Mouse (Mus musculus): ENCODE measurements around the gene Tmem87b.
A peak's percentile ranks its signal among the peaks of the same experiment; 100 is the strongest.

Gene Tmem87b

DNA sequence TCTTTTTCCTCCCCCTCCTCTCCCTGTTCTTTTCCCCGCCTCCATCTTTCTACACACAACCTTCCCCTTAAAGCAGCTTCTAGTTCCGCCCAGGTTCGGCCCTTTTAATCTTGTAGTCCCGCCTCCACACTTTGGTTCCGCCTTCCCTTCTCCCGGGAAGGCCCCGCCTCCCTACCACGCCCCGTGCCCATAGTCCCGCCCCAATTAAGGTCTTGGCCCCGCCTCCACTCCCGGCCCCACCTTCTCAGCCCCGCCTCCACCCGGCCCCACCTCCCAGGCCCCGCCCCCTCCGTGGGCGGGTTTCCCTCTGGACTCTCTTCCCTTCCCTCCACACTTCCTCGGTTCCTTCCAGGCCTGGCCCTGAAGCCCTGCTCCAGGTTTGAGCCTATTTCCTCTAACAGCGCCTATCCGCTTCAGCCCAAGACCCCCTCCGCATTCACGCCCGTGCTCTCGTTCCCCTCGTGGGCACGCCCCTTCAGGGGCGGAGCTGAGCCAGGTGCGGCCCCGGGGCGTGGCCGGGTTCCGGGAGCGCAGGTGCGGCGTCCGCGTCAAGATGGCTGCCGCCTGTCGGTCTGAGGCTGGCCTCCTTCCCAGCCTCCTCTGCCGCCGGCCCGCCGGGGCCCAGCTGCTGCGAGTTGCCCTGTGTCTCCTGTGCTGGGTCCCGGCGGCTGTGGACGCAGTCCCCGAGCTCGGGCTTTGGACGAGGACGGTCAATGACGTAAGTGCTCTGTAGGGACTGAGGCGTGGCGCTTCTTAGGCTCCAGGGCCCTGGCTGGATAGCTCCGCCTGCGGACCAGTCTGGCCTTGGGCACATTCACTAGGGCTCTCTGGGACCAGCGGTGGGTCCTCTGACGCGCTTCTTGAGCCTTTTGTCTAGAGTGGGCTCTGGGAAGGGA, at the start of gene Tmem87b:
Tmem87b (plus strand) TSS at position 333 of the 896 bp plus-strand sequence.
- peak; percentile 91 for DNase-seq (ENCODE audit: low spot score)

- DNase-seq (ENCODE audit: low spot score), result no peak
These were observed 49.2 kb upstream of the Tmem87b start for GRCm38 (mm10) chr2:128768545-128769247.

DNA sequence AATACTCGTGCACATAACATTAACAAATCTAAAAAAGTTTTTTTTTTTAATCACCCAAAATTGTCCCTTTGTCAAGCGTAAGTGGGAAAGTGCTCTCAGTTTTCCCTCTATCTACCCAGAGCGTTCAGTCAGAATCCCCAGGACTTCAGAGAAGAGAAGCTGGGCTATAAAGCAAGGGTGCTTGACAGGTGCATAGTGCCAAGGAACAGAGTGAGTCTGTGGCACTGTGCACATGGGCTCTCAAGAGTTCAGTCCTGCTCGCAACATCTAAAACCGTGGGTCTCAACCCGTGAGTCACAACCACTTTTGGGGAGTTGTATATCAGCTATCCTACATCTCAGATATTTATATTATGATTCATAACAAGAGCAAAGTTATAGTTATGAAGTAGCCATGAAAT, 47.4 kb upstream of the Tmem87b start:
- no peak for DNase-seq (ENCODE audit: low spot score)

- no peak for DNase-seq (ENCODE audit: low spot score)
These were observed 46.9 kb upstream of the Tmem87b start for GRCm38 (mm10) chr2:128771048-128771447.

DNA sequence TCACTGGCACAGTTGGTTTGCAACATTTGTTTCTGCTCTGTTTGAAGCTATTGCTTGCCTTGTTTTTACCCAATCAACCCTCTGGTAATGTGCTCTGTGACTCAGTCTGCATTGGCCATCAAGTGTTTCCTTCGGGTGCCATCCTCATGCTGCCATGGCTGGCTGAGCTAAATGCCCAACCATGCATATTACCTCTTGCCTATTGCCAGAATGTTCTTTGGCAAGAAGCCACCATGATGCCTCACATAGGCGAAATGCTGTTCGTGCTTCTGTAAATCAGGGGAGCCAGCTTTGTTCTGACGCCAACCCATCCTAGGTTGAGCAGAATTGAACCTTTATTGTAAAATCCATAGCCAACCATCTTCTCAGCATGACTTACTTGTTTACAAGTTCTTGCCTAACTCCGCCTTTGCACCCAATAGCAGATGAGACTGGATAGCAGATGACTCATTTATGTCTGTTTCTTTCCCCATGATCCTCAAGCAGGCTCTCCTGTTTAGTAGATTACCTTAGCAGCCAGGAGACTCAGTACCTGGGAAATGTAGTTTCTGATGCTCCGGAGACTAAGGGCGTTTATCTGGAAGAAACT, 46.1 kb upstream of the Tmem87b start:
- no peak for DNase-seq (ENCODE audit: low spot score)

DNA sequence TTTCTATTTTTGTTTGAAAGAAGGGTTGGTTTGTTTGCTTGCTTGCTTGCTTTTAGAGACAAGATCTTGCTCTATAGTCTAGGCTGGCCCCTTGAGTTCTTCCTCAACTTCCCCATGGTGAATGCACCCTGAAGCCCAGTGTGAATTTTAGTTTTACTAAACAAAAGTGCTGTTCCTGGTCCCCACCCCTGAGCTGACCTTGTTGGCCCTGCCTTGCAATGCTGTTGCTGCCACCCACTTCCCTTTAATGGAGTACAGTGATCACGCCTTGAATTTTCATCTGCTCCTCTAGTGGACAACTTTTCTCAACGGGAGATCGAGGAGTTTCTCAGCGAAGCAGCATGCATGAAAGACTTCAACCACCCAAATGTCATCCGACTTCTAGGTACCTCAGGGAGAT, 35.7 kb upstream of the Tmem87b start:
- no peak for DNase-seq (ENCODE audit: low spot score)

- no peak for DNase-seq (ENCODE audit: low spot score)
These were observed 34.1 kb upstream of the Tmem87b start for GRCm38 (mm10) chr2:128783660-128784345.

GRCm38 (mm10) chr2:128784814-128785213, 33.1 kb upstream of the Tmem87b start:
- no peak for DNase-seq (ENCODE audit: low spot score)

DNA sequence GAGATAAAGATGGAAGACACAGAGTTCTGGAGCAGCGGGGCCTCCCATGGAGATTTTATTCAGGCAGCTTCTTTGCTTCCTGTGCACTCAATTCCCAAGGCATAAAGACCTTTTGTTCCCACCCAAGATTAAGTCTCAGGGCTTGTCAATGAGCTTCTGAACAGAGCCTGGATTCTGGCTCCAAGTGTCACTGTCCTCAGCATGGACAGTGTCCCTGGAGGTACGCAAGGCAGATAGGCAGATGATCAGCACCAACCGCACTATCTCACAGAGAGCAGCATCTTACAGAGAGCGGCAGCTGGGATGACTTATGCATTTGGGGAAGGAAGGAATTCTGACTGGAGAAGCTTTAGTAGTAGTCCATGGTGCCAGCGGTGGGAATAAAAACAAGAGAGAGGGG, 31.6 kb upstream of the Tmem87b start:
- no peak for DNase-seq (ENCODE audit: low spot score)

DNA sequence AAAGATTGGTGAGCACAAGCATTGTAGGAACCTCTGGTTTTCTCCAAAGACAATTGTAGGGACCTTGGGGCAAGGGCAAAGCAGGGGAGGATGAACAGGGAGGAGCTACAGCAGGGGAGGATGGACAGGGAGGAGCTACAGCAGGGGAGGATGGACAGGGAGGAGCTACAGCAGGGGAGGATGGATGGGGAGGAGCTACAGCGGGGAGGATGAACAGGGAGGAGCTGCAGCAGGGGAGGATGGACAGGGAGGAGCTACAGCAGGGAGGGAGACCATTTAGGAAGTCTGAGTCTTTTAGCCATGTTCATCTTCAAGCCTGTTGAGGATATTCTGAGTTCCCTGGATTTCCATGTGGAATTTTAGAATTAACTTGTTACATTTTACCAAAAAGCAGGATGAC, 31.1 kb upstream of the Tmem87b start:
- no peak for DNase-seq (ENCODE audit: low spot score)

- no peak for DNase-seq (ENCODE audit: low spot score)
These were observed 30.1 kb upstream of the Tmem87b start for GRCm38 (mm10) chr2:128787805-128788204.

DNA sequence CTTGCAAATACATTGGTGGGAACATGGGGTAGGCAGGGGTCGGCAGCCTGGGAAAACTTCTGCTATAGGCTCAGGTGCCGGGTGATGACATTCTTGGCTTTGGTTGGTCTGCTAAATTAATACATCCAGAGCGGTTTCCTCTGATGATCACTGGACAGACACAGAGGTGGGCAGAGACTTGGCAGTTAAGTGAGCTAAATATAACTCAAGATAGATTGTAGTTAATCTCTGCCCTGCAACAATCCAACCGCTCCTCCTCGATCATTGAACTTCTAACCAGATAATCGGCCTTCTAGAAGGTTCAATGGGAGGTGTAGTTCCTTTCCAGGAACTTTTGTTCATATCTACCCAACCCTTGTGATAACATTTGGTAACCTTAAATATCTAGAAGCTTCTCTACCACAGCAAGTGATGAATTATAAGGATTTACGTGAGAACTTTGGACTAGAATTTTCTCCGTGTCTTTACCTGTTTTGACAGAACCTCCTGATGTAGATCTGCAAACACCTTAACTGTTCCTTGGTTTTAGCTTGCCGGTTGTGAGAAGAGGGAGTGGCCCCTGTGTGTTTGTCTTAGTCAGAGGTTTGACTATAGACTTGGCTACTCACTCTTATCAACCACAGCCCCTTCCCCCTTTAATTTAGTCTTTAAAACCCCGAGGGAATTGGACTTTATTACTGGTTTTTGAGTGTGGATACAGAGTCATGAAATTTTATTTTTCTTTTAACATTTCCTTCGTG, 26.9 kb upstream of the Tmem87b start:
- no peak for DNase-seq (ENCODE audit: low spot score)

DNA sequence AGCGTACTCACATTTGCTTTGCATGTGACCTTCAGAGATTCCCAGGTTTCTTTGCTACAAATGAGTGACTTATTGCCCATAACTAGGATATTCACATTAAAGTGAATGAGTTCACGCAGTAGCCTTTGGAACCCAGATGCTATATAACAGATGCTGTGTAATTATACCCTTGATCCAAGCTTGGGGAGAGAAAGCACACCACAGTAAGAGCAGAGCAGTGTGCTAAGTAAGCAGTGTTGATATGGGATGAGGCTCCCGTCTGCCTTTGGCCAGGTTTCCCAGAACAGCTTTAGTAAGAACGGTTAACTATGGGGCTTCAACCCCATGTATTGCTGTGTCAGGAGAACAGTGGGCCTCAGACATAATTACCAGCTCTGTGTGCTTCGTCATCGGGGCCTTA, 24.0 kb upstream of the Tmem87b start:
- no peak for DNase-seq (ENCODE audit: low spot score)

GRCm38 (mm10) chr2:128796463-128796862, 21.5 kb upstream of the Tmem87b start:
- no peak for DNase-seq (ENCODE audit: low spot score)

GRCm38 (mm10) chr2:128803441-128803840, 14.5 kb upstream of the Tmem87b start:
- DNase-seq (ENCODE audit: low spot score), result no peak

DNA sequence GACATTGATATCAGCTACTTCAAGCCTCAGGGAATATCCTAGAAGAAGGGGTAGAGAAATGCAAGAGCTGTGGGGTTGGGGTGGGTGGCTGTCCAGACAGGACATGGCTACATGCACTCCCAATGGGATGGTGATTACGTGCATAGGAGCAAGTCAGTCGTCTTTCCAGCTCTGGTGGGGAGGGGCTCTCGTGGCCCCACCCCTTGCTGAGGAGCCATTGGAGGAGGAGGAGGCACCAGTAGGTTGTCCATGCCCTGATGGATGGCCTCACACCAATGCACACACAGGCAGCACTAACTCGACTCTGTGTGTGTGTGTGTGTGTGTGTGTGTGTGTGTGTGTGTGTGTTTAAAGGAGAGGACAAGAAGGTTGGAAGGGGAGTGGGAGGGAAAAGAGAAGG, 12.6 kb upstream of the Tmem87b start:
- DNase-seq (ENCODE audit: low spot score), result no peak

DNA sequence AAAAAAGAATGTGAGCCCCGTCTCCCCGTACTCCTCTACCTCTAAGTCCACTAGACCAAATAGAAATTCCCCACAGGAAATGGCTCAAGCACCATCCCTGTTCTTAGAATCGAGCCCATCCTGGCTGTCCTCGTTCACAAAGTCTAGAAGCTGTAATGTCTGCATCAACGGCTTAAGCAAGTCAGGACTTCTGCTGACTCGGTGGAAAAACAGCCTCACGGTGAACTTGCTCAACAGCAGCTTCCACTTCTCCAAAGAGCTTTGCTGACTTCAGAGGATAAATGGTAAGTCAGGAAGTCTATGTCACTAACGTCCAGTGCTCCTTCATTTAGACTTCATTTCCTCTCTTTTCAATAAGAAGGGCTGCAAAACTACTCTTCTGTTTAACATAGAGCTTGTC, 11.4 kb upstream of the Tmem87b start:
- DNase-seq (ENCODE audit: low spot score), result no peak

- no peak for DNase-seq (ENCODE audit: low spot score)
These were observed 5.2 kb upstream of the Tmem87b start for GRCm38 (mm10) chr2:128812761-128813160.

- no peak for DNase-seq (ENCODE audit: low spot score)
These were observed 1.6 kb upstream of the Tmem87b start for GRCm38 (mm10) chr2:128816311-128816710.

DNA sequence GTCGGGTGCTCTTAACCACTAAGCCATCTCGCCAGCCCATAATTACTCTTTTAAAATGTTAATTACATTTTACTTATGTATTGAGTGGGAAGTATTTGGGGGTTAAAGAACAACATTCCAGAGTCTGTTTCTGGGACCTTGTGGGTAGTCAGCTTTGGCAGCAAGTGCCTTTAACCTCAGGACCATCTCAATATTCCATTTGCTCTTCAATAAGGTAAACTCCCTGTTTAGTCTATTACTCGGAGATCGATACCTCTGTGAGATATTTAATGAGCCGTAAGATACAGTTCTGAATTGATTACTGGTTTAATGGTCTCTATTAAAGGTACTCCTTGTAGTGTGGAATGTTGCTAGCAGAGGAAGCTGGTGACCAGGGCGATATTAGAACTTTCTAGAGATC, 1.0 kb upstream of the Tmem87b start:
- DNase-seq (ENCODE audit: low spot score), result no peak

DNA sequence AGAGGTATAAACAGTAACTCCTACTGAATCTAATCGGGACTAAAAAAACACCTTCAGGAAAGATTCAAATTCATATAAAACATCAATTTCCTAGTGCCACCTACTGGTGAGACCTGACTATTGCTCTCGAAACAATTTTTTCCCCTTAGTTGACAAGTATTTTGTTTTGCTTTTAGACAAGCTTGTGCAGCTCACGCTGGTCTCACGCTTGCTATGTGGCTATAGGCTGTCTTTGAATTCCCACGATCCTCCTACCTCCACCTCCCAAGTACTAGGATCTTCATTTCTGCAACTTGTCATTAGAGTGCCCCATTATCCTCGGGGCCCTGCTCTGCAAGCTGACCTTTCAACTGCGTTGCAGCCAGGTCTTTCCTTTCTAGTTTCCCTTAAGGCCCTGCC, 532 bp upstream of the Tmem87b start:
- no peak for DNase-seq (ENCODE audit: low spot score)

Measured in ovary, adult 18-20 months (tissue).